Mouse (Mus musculus) hematopoietic stem cell, adult 5-6 weeks (primary cell): ENCODE data around the gene Selenon. TPM values are rescaled to one million over a fixed set of nuclear protein-coding genes. Genes with fewer than 3 reads are reported as not detected.

Experiments used
- ATAC-seq, 2 experiments: fragments of 125-278 bp in 1 of 2; replicated peaks in 1 of 2; 2 replicates each; pipeline ENCODE4 v1.8.0; 2016 to 2017; ENCODE audit warnings: inconsistent platforms in 2 of 2, mild to moderate bottlenecking in 2 of 2, moderate number of reproducible peaks in 2 of 2, low read depth in 1 of 2, moderate TSS enrichment in 1 of 2; ENCODE audit not compliant: low FRiP score in 2 of 2, poor library complexity in 2 of 2, severe bottlenecking in 2 of 2, insufficient read depth in 1 of 2, low TSS enrichment in 1 of 2
- total RNA-seq: library from RNA; stranded (forward); fragments of 172-1452, 232-1000 nt; gene quantifications from 2 replicates; pipeline ENCODE4 v1.2.3, GENCODE M21; 2017

The Selenon gene
- total RNA-seq, 1 experiment from 2014 or later = 8.2 TPM

GRCm38 (mm10) chr4:134580351-134581148, 28.6 kb upstream of the Selenon start:
- no peak for ATAC-seq

- no peak for ATAC-seq
These were observed 27.7 kb upstream of the Selenon start for GRCm38 (mm10) chr4:134579620-134580019.

- ATAC-seq = no peak
These were observed 27.2 kb upstream of the Selenon start for GRCm38 (mm10) chr4:134579212-134579611.

GRCm38 (mm10) chr4:134578407-134578806, 26.4 kb upstream of the Selenon start:
- ATAC-seq = no peak

GRCm38 (mm10) chr4:134577281-134577680, 25.3 kb upstream of the Selenon start:
- ATAC-seq = no peak

- no peak for ATAC-seq
These were observed 23.5 kb upstream of the Selenon start for GRCm38 (mm10) chr4:134575486-134575885.

GRCm38 (mm10) chr4:134572449-134573300, 20.7 kb upstream of the Selenon start:
- ATAC-seq = no peak

GRCm38 (mm10) chr4:134570704-134571451, 18.9 kb upstream of the Selenon start:
- ATAC-seq = no peak

GRCm38 (mm10) chr4:134569831-134570230, 17.9 kb upstream of the Selenon start:
- no peak for ATAC-seq

GRCm38 (mm10) chr4:134569205-134569604, 17.2 kb upstream of the Selenon start:
- no peak for ATAC-seq

GRCm38 (mm10) chr4:134567377-134568226, 15.6 kb upstream of the Selenon start:
- no peak for ATAC-seq

- no peak for ATAC-seq
These were observed 12.1 kb upstream of the Selenon start for GRCm38 (mm10) chr4:134564093-134564492.

GRCm38 (mm10) chr4:134563624-134564023, 11.7 kb upstream of the Selenon start:
- no peak for ATAC-seq

GRCm38 (mm10) chr4:134562014-134562413, 10.0 kb upstream of the Selenon start:
- no peak for ATAC-seq

GRCm38 (mm10) chr4:134560699-134561098, 8.7 kb upstream of the Selenon start:
- ATAC-seq = no peak

- 0 out of 4 replicates have a peak, but pooled peaks of 1 of the 2 experiments have one; percentile 19 for ATAC-seq
These were observed 7.2 kb upstream of the Selenon start for GRCm38 (mm10) chr4:134559154-134559553.

- ATAC-seq = peak; percentile 24 to 49
These were observed 6.7 kb upstream of the Selenon start for GRCm38 (mm10) chr4:134558570-134559113.
